Mouse (Mus musculus) hindbrain, embryonic 15.5 days (tissue): ENCODE measurements around the gene Taldo1. TPM values are rescaled to one million over a fixed set of nuclear protein-coding genes. Genes with fewer than 3 reads are reported as not detected.
"Not testable (repeated sequence)": the region's sequence is repeated elsewhere in the genome, so short reads cannot be mapped to it uniquely, and the experiment has no call there.

ENCODE experiments used
- ATAC-seq: fragments of 200-750 bp; cut with Nextera tagmentation; 2 replicates; pipeline ENCODE4 v1.8.0; 2017; ENCODE audit warnings: low read depth, moderate number of reproducible peaks, moderate TSS enrichment; ENCODE audit not compliant: low FRiP score
- H3K27ac ChIP-seq: fragments of 300-500 bp; sonication (generic); replicated peaks from 2 replicates; pipeline ENCODE4 v1.5.1; 2015; ENCODE audit warnings: mild to moderate bottlenecking, inconsistent platforms
- H3K27me3 ChIP-seq: fragments of 300-500 bp; sonication (generic); 2 replicates; pipeline ENCODE4 v1.6.1; 2015; ENCODE audit warnings: control low read depth, inconsistent platforms
- H3K36me3 ChIP-seq: fragments of 300-500 bp; sonication (generic); 2 replicates; pipeline ENCODE4 v1.6.1; 2015; ENCODE audit warnings: control low read depth, inconsistent platforms
- H3K4me1 ChIP-seq: fragments of 300-500 bp; sonication (generic); replicated peaks from 2 replicates; pipeline ENCODE4 v1.6.1; 2015; ENCODE audit warnings: control low read depth, inconsistent platforms
- H3K4me2 ChIP-seq: fragments of 300-500 bp; sonication (generic); 2 replicates; pipeline ENCODE4 v1.6.1; 2015; ENCODE audit warnings: moderate library complexity, mild to moderate bottlenecking, inconsistent platforms
- H3K4me3 ChIP-seq: fragments of 300-500 bp; sonication (generic); 2 replicates; pipeline ENCODE4 v1.5.1; 2015; ENCODE audit warnings: mild to moderate bottlenecking, inconsistent platforms
- H3K9ac ChIP-seq: fragments of 300-500 bp; sonication (generic); 2 replicates; pipeline ENCODE4 v1.6.1; 2015; ENCODE audit warnings: inconsistent platforms
- H3K9me3 ChIP-seq: fragments of 300-500 bp; sonication (generic); 2 replicates; pipeline ENCODE4 v1.6.1; 2016; ENCODE audit warnings: control low read depth, inconsistent platforms
- WGBS: fragments of 180-500 bp; shearing (Covaris S2); methylation state at CpG from one replicate; pipeline ENCODE4 v1.1.7; 2015; 5-methylcytosine and 5-hydroxymethylcytosine counted together
- polyA plus RNA-seq: library from polyadenylated mRNA; unstranded; fragments of >200 nt; fragmentation: Nextera tagmentation; extraction: Ambion mirVana; gene quantifications from 2 replicates; pipeline ENCODE4 v1.2.1, GENCODE M21; 2015

The Taldo1 gene
- polyA plus RNA-seq, 1 experiment from 2014 or later, result 298 TPM

DNA sequence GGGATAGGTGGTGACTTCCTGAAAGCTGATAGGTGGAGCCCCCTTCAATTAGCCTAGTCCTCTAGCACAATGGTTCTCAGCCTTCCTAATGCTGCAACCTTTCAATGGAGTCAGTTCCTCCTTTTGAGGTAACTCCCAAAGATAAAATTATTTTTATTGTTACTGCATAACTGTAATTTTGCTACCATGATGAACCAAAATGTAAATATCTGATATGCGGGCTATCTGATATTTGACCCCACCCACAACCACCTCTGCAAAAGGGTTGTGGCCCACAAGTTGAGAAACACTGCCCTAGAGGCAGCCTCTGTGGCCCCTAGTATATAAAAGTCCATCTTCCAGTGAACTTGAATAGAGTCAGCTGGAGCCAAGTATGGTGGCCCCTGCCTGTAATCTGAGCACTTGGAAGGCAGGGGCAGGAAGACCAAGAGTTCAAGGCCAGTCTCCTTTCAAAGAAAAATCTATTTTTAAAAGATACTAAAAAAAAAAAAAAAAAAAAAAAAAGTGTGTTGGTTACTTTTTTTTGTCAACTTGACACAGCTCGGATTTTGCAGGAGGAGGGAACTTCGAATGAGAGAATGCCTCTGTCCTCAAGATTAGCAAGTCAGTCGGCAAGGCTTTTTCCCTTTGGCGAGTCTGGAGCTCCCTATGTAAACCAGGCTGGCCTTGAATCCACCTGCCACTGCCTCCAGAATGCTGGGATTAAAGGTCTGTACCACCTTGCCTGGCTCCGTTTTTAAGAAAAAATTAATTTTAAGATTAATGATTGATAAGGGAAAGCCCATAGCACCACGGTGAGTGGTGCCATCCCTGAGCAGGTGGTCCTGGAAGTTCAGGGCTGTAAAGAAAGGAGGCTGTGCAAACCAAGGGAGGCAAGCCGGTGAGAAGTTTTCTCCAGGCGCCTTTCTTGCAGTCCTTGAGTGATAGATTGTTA is 1.4 kb upstream of the Taldo1 start:
- no peaks in the 10 kb centered on the region for H3K9me3 ChIP-seq
- peaks cover 19% of the 10 kb centered on the region for H3K4me1 ChIP-seq
- H3K36me3 ChIP-seq, result no peaks in the 10 kb centered on the region
- H3K27ac ChIP-seq, result no peak overlapping the region
- no peak overlapping the region for H3K9ac ChIP-seq
- no peak overlapping the region for H3K4me2 ChIP-seq
- peaks cover 6% of the 10 kb centered on the region; the same call in 1 of the 2 replicates for H3K27me3 ChIP-seq
- no peak overlapping the region; the same call in 1 of the 2 replicates for H3K4me3 ChIP-seq
- 60% methylated on average over 9 of the region's 9 CpGs for WGBS
- ATAC-seq, result no peak

DNA sequence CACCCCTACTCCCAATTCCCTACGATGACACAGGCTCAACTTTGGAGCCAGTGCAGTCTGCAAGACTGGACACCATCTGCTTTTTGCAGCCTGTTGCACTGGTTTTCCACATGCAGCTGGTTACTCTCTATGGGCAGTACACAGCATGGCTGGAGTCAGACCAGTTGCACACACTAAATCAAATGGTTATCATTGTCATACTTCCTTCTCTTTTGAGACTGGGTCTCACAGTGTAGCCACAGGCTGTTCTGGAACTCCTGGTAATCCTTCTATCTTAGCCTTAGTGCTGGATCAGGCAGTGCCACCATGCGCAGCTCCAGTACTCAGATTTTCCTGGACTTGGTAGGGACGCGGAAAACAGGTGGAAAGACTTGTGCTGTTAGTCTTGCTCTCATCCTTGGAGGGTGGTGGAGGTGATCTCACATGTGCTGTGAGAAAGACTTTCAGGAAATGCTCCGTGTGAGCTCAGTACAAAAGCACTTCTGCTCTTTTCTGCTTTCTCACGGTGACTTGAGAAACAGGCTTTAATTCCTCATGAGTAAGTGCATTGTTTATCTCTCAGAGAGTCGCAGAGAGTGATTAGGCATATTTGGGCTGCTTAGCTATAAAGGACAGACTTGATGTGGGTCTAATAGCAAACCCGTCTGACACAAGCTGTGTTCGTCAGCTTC is 688 bp downstream of the Taldo1 start:
- H3K36me3 ChIP-seq, result peaks cover 13% of the 10 kb centered on the region
- H3K4me1 ChIP-seq, result peaks cover 19% of the 10 kb centered on the region
- WGBS, result 28% methylated on average over 9 of the region's 9 CpGs
- H3K27ac ChIP-seq, result peak overlapping the region; percentile 85
- H3K27me3 ChIP-seq, result peaks cover 6% of the 10 kb centered on the region; the same call in 1 of the 2 replicates
- H3K4me3 ChIP-seq, result peak overlapping the region; percentile 65
- H3K4me2 ChIP-seq, result peak overlapping the region; percentile 97
- no peaks in the 10 kb centered on the region for H3K9me3 ChIP-seq
- ATAC-seq, result no peak; the same call in 1 of the 2 replicates
- H3K9ac ChIP-seq, result peak overlapping the region; percentile 70

DNA sequence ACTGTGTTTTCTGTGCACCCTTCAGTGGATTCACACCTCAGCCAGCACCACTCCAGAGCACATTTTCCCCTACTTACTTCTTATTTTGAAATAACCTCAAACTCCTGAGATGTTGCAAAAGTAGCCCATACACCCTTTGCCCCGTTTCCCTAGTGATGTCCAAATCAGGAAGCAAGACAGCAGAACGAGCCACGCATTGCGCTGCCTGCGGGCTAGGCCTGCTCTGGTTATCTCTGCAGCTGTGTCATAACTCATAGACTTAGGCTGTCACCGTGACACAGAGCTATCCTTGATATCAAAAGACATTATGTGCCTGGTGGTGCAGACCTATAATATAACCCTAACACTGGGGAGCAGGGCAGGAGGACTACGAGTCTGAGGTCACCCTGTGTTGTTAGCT is 2.2 kb downstream of the Taldo1 start:
- H3K9me3 ChIP-seq, result no peaks in the 10 kb centered on the region
- no peak overlapping the region for H3K4me2 ChIP-seq
- no peak overlapping the region for H3K4me3 ChIP-seq
- H3K36me3 ChIP-seq, result peaks cover 27% of the 10 kb centered on the region
- peaks cover 19% of the 10 kb centered on the region for H3K4me1 ChIP-seq
- no peak overlapping the region for H3K27ac ChIP-seq
- peaks cover 6% of the 10 kb centered on the region; the same call in 1 of the 2 replicates for H3K27me3 ChIP-seq
- ATAC-seq, result no peak
- WGBS, result 91% methylated on average over 7 of the region's 7 CpGs
- H3K9ac ChIP-seq, result no peak overlapping the region

DNA sequence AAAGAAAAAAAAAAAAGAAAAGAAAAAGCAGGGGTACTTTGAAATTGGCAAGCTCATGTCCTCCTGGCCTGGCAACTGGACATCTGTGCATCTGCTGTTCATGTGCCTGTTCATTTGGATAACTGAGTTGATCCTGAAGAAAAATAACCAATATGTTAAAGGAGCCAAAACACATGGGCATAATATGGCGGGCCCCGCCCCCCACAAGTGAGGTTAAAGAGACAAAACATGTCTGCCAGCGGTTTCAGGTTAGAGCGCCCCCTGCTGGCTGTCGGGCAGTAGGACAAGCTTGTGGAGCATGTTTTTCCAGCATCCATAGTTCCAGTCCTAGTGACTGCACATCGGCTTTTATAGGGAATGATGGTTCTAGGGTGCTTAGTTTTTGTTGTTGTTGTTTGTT is 2.8 kb downstream of the Taldo1 start:
- H3K9me3 ChIP-seq, result no peaks in the 10 kb centered on the region
- H3K4me3 ChIP-seq, result no peak overlapping the region
- 22% methylated on average over 6 of the region's 6 CpGs for WGBS
- no peak overlapping the region for H3K27ac ChIP-seq
- ATAC-seq, result no peak
- no peak overlapping the region for H3K9ac ChIP-seq
- H3K36me3 ChIP-seq, result peaks cover 33% of the 10 kb centered on the region
- peaks cover 6% of the 10 kb centered on the region; the same call in 1 of the 2 replicates for H3K27me3 ChIP-seq
- no peak overlapping the region for H3K4me2 ChIP-seq
- H3K4me1 ChIP-seq, result peaks cover 19% of the 10 kb centered on the region

DNA sequence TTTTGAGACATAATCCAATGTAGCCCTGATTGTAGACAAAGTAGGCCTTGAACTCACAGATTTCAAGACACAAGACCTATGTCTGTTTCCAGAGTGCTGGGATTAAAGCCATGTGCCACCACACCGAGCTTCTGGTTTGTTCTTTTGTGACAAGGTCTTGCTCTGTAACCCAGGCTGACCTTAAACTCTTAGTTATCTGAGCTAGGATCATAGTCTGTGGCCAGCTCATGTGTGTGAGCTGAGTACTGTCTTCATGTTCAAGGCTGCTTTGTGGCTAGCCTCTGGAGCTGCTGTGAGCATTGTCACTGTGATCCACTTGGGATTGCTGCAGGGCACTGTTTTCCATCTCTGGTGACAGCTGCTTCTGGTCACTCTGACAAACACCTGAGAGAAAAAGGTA is 3.3 kb downstream of the Taldo1 start:
- H3K9ac ChIP-seq, result no peak overlapping the region
- no peak overlapping the region for H3K4me2 ChIP-seq
- peaks cover 1% of the 10 kb centered on the region; the same call in 1 of the 2 replicates for H3K27me3 ChIP-seq
- peaks cover 39% of the 10 kb centered on the region for H3K36me3 ChIP-seq
- H3K27ac ChIP-seq, result no peak overlapping the region
- ATAC-seq, result no peak
- peaks cover 19% of the 10 kb centered on the region for H3K4me1 ChIP-seq
- H3K9me3 ChIP-seq, result no peaks in the 10 kb centered on the region
- no peak overlapping the region for H3K4me3 ChIP-seq
- 77% methylated on average over 1 of the region's 1 CpGs for WGBS

DNA sequence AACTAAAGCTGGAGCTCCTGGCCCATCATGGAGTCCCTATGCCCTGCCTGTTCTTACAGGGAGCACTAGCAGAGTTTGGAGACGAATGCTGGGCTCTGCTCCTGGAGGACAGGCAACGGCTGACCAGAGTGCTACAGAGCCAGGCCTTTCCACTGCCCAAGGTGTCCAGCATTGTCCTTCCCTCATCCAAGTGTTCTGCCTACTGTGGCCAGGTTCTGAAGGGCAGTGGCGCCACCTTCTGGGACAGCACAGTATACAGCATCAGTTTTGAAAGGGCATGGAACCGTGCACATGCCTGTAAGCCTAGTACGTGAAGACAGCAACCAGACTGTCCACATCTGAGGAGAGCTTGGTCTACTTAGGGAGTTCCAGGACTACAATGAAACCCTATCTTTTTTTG is 11.3 kb downstream of the Taldo1 start:
- H3K9ac ChIP-seq, result no peak overlapping the region
- no peak overlapping the region for H3K4me2 ChIP-seq
- H3K4me3 ChIP-seq, result no peak overlapping the region
- H3K9me3 ChIP-seq, result no peaks in the 10 kb centered on the region
- peaks cover 46% of the 10 kb centered on the region for H3K36me3 ChIP-seq
- no peaks in the 10 kb centered on the region for H3K4me1 ChIP-seq
- WGBS, result 51% methylated on average over 5 of the region's 5 CpGs
- peak; percentile 65 for ATAC-seq
- H3K27ac ChIP-seq, result no peak overlapping the region
- no peaks in the 10 kb centered on the region for H3K27me3 ChIP-seq

DNA sequence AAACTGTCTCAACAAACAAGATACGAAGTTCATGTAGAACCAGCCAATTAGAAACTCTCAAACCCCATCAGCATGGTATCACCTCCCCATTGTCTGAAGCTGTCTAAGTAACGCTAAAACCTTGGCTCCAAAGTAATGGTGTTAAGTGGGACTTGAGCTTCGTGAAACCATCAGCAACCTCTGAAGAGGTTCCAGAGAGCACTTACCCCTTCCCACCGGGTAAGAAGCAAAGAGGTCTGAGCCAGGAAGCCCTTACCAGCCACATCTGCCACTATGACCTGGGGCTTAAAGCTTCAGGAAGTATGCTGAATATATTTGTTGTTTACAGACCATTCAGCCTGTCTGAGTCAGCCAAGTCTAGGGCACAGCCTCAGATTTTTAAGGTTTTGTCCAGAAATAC is 13.5 kb downstream of the Taldo1 start:
- Histone ChIP-seq H3K36me3 (peaks cover 27% of the 10 kb centered on the region), H3K4me2 (no peak overlapping the region)
- 88% methylated on average over 4 of the region's 4 CpGs for WGBS

DNA sequence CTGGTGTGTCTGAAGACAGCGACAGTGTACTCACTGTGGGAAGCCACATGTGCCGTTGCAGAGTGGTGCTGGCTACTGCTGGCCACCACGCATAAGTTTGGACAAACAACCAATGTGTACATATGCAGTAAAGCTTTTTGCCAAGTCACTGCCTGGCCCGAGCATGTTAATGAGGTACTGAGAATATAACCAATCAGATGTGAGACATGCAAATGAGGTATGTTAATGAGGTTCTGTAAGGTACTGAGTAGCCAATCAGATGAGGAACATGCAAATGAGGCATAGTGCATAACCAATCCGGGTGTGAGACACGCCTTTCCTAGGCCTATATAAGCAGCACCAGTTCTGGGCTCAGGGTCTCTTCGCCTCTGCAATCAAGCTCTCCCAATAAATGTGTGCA is 15.7 kb downstream of the Taldo1 start:
- H3K4me1 ChIP-seq, result peaks cover 15% of the 10 kb centered on the region
- H3K27ac ChIP-seq, H3K9ac ChIP-seq, H3K36me3 ChIP-seq, H3K4me3 ChIP-seq, H3K27me3 ChIP-seq, H3K4me2 ChIP-seq, ATAC-seq, H3K9me3 ChIP-seq: not testable (repeated sequence)
- WGBS, result 95% methylated on average over 7 of the region's 7 CpGs

More for the DNA sequence above, 13.5 kb downstream of the Taldo1 start:
- Histone ChIP-seq H3K27me3 (no peaks in the 10 kb centered on the region), H3K9me3 (no peaks in the 10 kb centered on the region), H3K4me3 (no peak overlapping the region), H3K27ac (no peak overlapping the region), H3K9ac (no peak overlapping the region), H3K4me1 (peaks cover 7% of the 10 kb centered on the region)
- ATAC-seq, result no peak

DNA sequence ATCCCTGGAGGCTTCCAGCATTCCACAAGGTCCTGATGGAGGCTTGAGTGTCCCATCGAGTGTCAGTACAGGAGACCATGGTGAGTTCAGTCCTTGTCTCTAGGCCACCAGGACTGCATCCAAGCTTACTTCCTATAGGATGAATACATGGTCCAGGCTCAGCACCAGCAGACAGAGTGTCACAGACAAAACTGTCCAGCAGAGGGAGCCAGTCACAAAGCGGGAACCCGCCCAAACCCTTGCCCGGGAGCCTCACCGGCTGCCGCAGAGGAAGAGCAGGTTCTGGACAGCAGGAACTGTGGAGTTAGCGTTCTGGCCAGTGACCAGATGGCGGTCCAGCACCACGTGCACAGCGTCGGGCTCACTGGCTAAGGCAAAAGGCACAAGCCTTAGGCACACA is 16.8 kb downstream of the Taldo1 start:
- Histone ChIP-seq H3K9me3 (no peaks in the 10 kb centered on the region), H3K4me2 (0 out of 2 replicates have a peak overlapping the region, but pooled peaks have one; percentile 26), H3K27ac (0 out of 2 replicates have a peak overlapping the region, but pooled peaks have one; percentile 32), H3K27me3 (no peaks in the 10 kb centered on the region), H3K4me1 (peaks cover 22% of the 10 kb centered on the region), H3K9ac (0 out of 2 replicates have a peak overlapping the region, but pooled peaks have one; percentile 10), H3K4me3 (no peak overlapping the region), H3K36me3 (peaks cover 9% of the 10 kb centered on the region)
- 8% methylated on average over 11 of the region's 11 CpGs for WGBS
- ATAC-seq, result peak; percentile 58

DNA sequence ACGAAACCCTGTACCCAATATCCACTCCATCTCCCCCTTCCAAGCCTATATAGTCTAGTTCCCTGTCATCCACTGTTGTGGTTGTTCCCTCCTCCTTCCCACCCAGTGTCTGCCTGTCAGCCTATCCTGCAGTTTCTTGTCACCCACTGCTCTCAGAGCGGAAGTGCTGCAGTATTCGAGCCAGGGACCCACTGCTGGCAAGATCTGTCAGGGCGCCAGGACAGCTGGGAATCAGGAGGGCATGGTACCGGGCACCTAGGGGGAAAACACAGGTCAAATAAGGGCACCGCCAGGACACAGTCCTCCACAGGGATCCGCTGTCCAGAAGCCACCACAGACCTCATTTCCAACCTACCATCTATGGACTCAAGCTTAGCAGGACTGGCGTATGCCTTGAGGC is 18.6 kb downstream of the Taldo1 start:
- H3K9ac ChIP-seq, result no peak overlapping the region
- no peak overlapping the region for H3K27ac ChIP-seq
- WGBS, result 93% methylated on average over 8 of the region's 8 CpGs
- H3K36me3 ChIP-seq, result peaks cover 9% of the 10 kb centered on the region
- no peak for ATAC-seq
- H3K4me1 ChIP-seq, result peaks cover 27% of the 10 kb centered on the region
- no peaks in the 10 kb centered on the region for H3K27me3 ChIP-seq
- H3K4me2 ChIP-seq, result no peak overlapping the region
- no peak overlapping the region for H3K4me3 ChIP-seq
- no peaks in the 10 kb centered on the region for H3K9me3 ChIP-seq

DNA sequence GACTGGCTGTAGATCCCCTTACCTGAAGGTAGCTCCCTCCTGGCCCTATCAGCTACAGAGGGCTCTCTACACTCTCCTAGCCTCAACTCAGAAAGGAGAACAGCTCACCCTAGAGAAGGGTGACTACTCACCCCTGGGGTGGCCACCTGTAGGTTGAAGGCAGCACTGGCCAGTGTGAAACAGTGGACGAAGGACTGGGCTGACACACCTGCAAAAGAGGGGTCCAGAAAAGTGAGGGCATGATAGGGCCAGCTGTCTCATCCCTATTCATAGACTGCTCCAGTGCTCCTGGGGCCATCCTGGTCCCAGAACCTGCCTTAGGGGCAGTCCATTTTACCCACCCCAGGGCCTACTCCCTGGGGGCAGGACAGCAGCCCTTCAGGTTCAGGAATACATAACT is 19.7 kb downstream of the Taldo1 start:
- Histone ChIP-seq H3K27me3 (no peaks in the 10 kb centered on the region), H3K9ac (no peak overlapping the region), H3K27ac (no peak overlapping the region), H3K4me1 (peaks cover 27% of the 10 kb centered on the region), H3K4me3 (no peak overlapping the region), H3K36me3 (peaks cover 9% of the 10 kb centered on the region), H3K4me2 (no peak overlapping the region), H3K9me3 (no peaks in the 10 kb centered on the region)
- ATAC-seq, result no peak
- WGBS, result 100% methylated on average over 1 of the region's 1 CpGs

DNA sequence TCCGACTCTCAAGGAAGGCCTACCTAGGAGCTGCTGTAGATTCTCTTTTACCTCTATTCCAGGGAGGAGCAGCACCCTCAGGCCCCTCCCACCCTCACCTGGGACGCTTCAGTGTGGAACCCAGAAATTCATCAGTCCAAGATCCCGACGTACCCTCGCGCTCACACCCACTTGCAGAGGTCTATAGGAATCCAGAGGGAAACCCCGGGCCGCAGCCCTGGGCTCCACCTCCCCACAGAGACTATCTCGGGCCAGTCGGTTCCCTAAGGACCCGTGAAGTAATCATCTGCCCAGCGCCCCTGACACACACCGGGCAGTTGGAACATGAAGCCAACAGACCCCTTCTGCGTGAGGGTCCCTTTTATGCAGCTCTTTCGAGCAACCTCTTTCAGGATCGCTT is 21.3 kb downstream of the Taldo1 start:
- peak overlapping the region; percentile 89 for H3K27ac ChIP-seq
- peak overlapping the region; percentile 77 for H3K4me3 ChIP-seq
- WGBS, result 3% methylated on average over 16 of the region's 16 CpGs
- H3K36me3 ChIP-seq, result peaks cover 2% of the 10 kb centered on the region; the same call in 1 of the 2 replicates
- peak overlapping the region; percentile 88 for H3K4me2 ChIP-seq
- no peaks in the 10 kb centered on the region for H3K9me3 ChIP-seq
- ATAC-seq, result peak; percentile 12
- H3K9ac ChIP-seq, result peak overlapping the region; percentile 87
- H3K27me3 ChIP-seq, result no peaks in the 10 kb centered on the region
- peaks cover 27% of the 10 kb centered on the region for H3K4me1 ChIP-seq
